Mouse (Mus musculus) midbrain, embryonic 16.5 days (tissue): ENCODE measurements around the gene Smarca4. TPM values are rescaled to one million over a fixed set of nuclear protein-coding genes. Genes with fewer than 3 reads are reported as not detected.

Experiments used
- ATAC-seq: fragments of 200-750 bp; cut with Nextera tagmentation; 2 replicates; pipeline ENCODE4 v1.8.0; 2017; ENCODE audit warnings: moderate TSS enrichment
- H3K27ac ChIP-seq: fragments of 300-500 bp; sonication (generic); 2 replicates; pipeline ENCODE4 v1.5.1; 2014; ENCODE audit warnings: mild to moderate bottlenecking, low read length, mixed read lengths
- H3K27me3 ChIP-seq: fragments of 300-500 bp; sonication (generic); 2 replicates; pipeline ENCODE4 v1.6.1; 2014; ENCODE audit warnings: low read depth, low read length, mixed read lengths; ENCODE audit not compliant: control insufficient read depth, insufficient read depth
- H3K36me3 ChIP-seq: fragments of 300-500 bp; sonication (generic); 2 replicates; pipeline ENCODE4 v1.6.1; 2014; ENCODE audit warnings: mild to moderate bottlenecking, low read length, moderate library complexity, mixed read lengths; ENCODE audit not compliant: control insufficient read depth, insufficient read depth
- H3K4me1 ChIP-seq: fragments of 300-500 bp; sonication (generic); 2 replicates; pipeline ENCODE4 v1.6.1; 2014; ENCODE audit warnings: mild to moderate bottlenecking, low read length, mixed read lengths; ENCODE audit not compliant: control insufficient read depth, insufficient read depth
- H3K4me2 ChIP-seq: fragments of 300-500 bp; sonication (generic); 2 replicates; pipeline ENCODE4 v1.6.1; 2014; ENCODE audit warnings: mild to moderate bottlenecking, low read length, mixed read lengths
- H3K4me3 ChIP-seq: fragments of 300-500 bp; sonication (generic); 2 replicates; pipeline ENCODE4 v1.5.1; 2014; ENCODE audit warnings: low read depth, mild to moderate bottlenecking, low read length, moderate library complexity, mixed read lengths
- H3K9ac ChIP-seq: fragments of 300-500 bp; sonication (generic); 2 replicates; pipeline ENCODE4 v1.6.1; 2014; ENCODE audit warnings: low read depth, low read length, mixed read lengths
- H3K9me3 ChIP-seq: fragments of 300-500 bp; sonication (generic); replicated peaks from 2 replicates; pipeline ENCODE4 v1.6.1; 2014; ENCODE audit warnings: mild to moderate bottlenecking, low read length, mixed read lengths; ENCODE audit not compliant: control insufficient read depth, poor library complexity, severe bottlenecking
- WGBS: fragments of 180-500 bp; shearing (Covaris S2); extraction: QIAGEN DNeasy Blood & Tissue Kit; methylation state at CpG from one replicate; pipeline ENCODE4 v1.1.7; 2014; 5-methylcytosine and 5-hydroxymethylcytosine counted together
- polyA plus RNA-seq: library from polyadenylated mRNA; unstranded; fragments of >200 nt; fragmentation: Nextera tagmentation; extraction: Ambion mirVana; gene quantifications from 2 replicates; pipeline ENCODE4 v1.2.1, GENCODE M21; 2015

Gene Smarca4
- 129 and 137 TPM in 2 replicates for polyA plus RNA-seq

DNA sequence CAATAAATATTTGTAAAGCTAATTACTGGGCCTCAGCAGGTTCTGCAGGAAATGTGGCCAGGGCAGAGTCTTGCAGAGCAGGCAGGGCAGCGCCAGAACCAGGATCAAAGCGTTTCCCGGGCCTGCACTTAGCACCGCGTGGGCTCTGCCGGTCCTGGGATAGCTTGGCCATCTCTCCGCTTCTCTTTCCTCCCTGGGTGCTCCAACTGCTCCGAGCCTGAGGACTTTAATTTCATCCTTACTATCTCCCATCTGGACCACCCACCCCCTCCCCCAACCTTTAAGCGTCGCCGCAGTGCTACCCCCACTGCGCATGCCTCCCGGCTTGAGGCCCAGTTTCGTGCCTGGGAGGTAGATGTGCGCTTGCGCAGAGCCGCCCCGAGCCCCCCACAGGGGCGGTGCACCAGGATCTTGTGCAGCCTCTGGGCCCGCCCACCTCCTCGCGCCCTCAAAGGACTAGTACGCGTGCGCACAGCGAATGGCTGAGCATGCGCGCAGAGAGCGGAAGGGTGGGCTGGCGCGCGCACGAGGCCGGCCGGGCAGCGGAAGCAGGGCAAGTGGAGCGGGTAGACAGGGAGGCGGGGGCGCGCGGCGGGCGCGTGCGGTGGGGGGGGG lies at the start of gene Smarca4:
Gene Smarca4, plus strand, starts transcription at position 553 of the 615 bp plus-strand sequence.
- ATAC-seq: peak; percentile 94
- WGBS: under 1% methylated on average over 43 of the region's 45 CpGs

DNA sequence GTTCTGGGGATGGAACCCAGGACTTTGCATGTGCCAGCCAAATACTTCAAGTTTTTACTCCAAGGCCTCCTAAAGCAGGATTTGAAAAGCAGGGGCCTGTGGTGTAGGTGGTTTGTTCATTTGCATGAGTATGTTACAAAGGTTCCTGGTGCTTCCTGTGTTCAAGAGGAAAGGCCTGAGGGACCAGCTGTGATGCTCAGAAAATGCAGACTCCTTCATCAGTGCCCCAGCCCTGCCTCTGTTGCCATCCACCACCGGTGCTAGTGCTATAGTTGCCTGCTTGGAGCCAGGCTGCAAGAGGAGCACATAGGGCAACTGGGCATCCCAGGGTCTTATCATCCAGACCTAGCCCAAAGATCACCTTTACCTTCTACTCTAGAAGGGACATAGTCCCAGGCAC lies 49.4 kb upstream of the Smarca4 start:
- Histone ChIP-seq H3K4me1 (no peaks in the 10 kb centered on the region), H3K4me2 (no peak overlapping the region), H3K4me3 (no peak overlapping the region), H3K36me3 (peaks cover 14% of the 10 kb centered on the region), H3K9me3 (no peaks in the 10 kb centered on the region), H3K9ac (no peak overlapping the region), H3K27me3 (no peaks in the 10 kb centered on the region), H3K27ac (no peak overlapping the region)
- WGBS: 77% methylated on average over 1 of the region's 1 CpGs
- no peak for ATAC-seq

More for the DNA sequence above, at the start of gene Smarca4:
- Histone ChIP-seq H3K27me3 (no peaks in the 10 kb centered on the region), H3K36me3 (no peaks in the 10 kb centered on the region), H3K9me3 (no peaks in the 10 kb centered on the region), H3K4me1 (peaks cover 31% of the 10 kb centered on the region), H3K9ac (peak within 1 kb of the TSS; percentile 75), H3K27ac (peak within 1 kb of the TSS; percentile 99), H3K4me3 (peak within 1 kb of the TSS; percentile 79), H3K4me2 (peak within 1 kb of the TSS; percentile 60)

- Histone ChIP-seq H3K4me3 (no peak overlapping the region), H3K27ac (no peak overlapping the region), H3K9me3 (no peaks in the 10 kb centered on the region), H3K4me2 (no peak overlapping the region), H3K4me1 (no peaks in the 10 kb centered on the region), H3K36me3 (peaks cover 17% of the 10 kb centered on the region), H3K27me3 (no peaks in the 10 kb centered on the region), H3K9ac (no peak overlapping the region)
- no peak for ATAC-seq
- WGBS: 93% methylated on average over 2 of the region's 2 CpGs
These were observed 48.9 kb upstream of the Smarca4 start for GRCm38 (mm10) chr9:21567051-21567450.

DNA sequence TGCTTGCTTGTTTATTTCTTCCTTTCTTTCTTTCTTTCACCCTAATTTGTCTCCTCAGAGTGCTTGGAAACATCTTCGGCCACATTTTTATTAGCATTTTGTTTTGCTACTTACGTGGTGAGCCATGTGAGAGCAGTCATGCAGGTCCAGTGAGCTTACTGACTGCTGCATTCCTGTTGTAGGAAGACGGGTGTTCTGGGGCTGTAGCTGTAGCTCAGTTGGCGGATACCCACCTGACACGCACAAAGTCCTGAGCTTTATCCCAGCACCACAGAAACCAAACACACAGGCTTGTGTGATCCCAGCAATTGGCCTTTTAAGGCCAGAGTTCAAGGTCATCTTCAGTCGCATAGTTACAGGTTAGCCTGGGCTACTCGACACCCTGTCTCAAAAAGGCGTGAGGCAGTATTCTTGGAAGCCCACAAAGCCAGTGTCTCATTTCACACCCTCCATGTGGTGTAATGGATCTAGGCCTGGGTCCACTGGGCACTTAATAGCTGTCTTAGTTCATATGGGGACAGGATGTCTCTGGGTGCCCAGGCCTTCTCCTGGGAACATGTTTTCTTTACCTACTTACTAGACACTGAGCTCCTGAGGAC lies 47.2 kb upstream of the Smarca4 start:
- WGBS: 95% methylated on average over 8 of the region's 8 CpGs
- no peak overlapping the region for H3K27ac ChIP-seq
- no peaks in the 10 kb centered on the region for H3K9me3 ChIP-seq
- no peaks in the 10 kb centered on the region for H3K4me1 ChIP-seq
- ATAC-seq: no peak
- no peaks in the 10 kb centered on the region for H3K27me3 ChIP-seq
- no peak overlapping the region for H3K4me2 ChIP-seq
- no peak overlapping the region for H3K4me3 ChIP-seq
- H3K36me3 ChIP-seq: peaks cover 24% of the 10 kb centered on the region
- no peak overlapping the region for H3K9ac ChIP-seq

DNA sequence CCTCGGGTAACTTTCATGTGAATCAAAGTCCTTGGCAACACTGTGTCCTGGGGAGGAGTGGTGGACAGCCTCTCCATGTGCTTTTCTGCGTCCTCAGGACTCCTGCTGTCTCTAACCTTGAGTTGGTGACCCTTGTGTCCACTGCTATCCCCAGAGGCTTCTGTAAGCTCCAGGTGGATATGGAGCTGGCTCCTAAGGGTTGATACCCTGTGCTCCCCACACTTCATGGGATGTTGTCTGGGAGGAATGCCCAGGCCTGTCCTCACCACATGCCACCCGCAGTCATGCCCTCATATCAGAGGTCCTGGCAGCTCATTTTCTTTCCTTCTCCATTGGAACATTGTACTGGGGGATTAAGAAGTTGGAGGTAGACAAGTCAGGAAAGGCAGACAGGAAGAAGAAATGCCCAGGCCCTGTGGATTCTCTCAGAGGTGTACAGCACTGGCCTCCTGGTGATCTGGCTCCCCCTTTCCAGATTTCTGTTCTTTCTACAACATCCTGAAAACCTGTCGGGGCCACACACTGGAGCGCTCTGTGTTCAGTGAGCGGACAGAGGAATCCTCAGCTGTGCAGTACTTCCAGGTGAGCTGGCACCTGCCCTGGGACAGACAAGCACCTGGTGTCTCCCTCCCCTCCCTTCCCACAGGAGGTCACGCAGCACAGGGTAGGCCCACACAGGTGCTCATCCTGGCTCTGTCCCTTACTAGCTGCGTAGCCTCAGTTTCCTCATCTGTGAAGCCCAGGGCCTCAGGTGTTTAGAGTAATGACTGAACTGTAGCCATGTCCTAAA lies 41.8 kb upstream of the Smarca4 start:
- Histone ChIP-seq H3K4me3 (no peak overlapping the region), H3K9me3 (no peaks in the 10 kb centered on the region), H3K36me3 (peaks cover 48% of the 10 kb centered on the region), H3K4me2 (no peak overlapping the region), H3K9ac (no peak overlapping the region), H3K27me3 (no peaks in the 10 kb centered on the region), H3K27ac (no peak overlapping the region), H3K4me1 (no peaks in the 10 kb centered on the region)
- ATAC-seq: no peak
- WGBS: 93% methylated on average over 8 of the region's 8 CpGs

DNA sequence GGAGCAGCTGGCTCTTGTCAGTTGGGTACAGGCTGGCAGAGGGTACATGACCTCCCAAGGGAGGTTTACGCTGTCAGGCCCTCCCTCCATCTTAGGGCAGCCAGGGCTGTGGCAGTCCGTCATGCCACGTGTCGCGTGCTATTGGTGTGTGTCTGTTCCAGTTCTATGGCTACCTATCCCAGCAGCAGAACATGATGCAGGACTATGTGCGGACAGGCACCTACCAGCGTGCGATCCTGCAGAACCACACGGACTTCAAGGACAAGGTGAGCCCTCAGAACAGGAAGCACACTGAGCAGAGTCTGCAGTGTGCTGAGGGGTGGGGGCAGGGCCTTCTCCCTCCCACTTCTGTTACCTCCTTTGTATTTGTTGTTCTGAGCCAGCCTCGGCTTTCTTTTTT lies 40.7 kb upstream of the Smarca4 start:
- H3K9me3 ChIP-seq: no peaks in the 10 kb centered on the region
- H3K27ac ChIP-seq: no peak overlapping the region
- H3K4me1 ChIP-seq: no peaks in the 10 kb centered on the region
- H3K36me3 ChIP-seq: peaks cover 49% of the 10 kb centered on the region
- no peak overlapping the region for H3K4me2 ChIP-seq
- H3K4me3 ChIP-seq: no peak overlapping the region
- WGBS: 96% methylated on average over 10 of the region's 10 CpGs
- no peak overlapping the region for H3K9ac ChIP-seq
- no peaks in the 10 kb centered on the region for H3K27me3 ChIP-seq
- ATAC-seq: no peak

DNA sequence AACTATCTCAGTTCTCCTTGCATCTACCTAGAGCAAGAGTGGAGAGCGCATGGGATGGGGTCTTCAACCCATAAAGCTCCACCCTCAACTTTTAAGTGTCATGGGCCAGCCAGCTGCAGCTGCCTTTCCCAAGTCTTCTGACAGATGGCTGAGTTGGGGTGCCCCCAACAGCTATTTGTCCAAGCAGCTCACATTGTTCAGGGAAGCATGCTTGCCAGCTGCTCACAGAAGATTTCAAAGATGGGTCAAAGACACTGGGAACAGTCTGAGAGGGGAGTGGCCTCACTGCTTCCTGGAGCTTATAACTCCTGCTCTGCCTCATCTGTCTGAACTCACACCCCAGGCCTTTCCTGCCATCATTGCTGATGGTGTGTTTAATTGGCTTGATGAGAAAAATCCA lies 39.7 kb upstream of the Smarca4 start:
- no peak overlapping the region for H3K9ac ChIP-seq
- ATAC-seq: no peak; the same call in 1 of the 2 replicates
- H3K4me3 ChIP-seq: no peak overlapping the region
- no peaks in the 10 kb centered on the region for H3K27me3 ChIP-seq
- H3K4me2 ChIP-seq: no peak overlapping the region
- H3K36me3 ChIP-seq: peaks cover 47% of the 10 kb centered on the region
- no peaks in the 10 kb centered on the region for H3K9me3 ChIP-seq
- WGBS: 100% methylated on average over 1 of the region's 1 CpGs
- no peak overlapping the region for H3K27ac ChIP-seq
- H3K4me1 ChIP-seq: no peaks in the 10 kb centered on the region

DNA sequence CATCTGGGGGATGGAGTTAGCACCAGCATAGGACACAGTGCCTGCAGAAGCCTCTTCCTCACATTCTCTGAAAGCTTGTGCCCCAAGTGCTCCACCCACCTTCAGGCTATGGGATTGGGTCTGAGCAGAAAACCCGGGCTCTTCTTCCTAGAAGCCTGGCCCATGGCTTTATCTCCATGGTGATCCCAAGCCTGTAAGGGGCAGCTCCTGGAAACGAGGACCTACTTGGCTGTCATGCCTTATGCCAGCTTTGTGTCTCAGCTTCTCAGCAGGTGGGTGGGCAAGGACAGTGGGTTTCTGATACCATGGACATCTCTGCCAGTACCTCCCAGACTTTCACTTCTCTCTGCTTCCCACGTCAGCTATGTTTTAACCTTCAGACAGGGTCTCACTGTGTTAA lies 37.7 kb upstream of the Smarca4 start:
- no peak for ATAC-seq
- Histone ChIP-seq H3K27ac (no peak overlapping the region), H3K27me3 (no peaks in the 10 kb centered on the region), H3K9ac (no peak overlapping the region), H3K9me3 (no peaks in the 10 kb centered on the region), H3K4me1 (no peaks in the 10 kb centered on the region), H3K4me3 (no peak overlapping the region), H3K36me3 (peaks cover 36% of the 10 kb centered on the region), H3K4me2 (no peak overlapping the region)
- 46% methylated on average over 3 of the region's 3 CpGs for WGBS

- Histone ChIP-seq H3K27ac (no peak overlapping the region), H3K36me3 (peaks cover 44% of the 10 kb centered on the region), H3K4me1 (no peaks in the 10 kb centered on the region), H3K27me3 (no peaks in the 10 kb centered on the region), H3K9ac (no peak overlapping the region), H3K4me3 (no peak overlapping the region), H3K9me3 (no peaks in the 10 kb centered on the region), H3K4me2 (no peak overlapping the region)
- ATAC-seq: no peak
- 89% methylated on average over 1 of the region's 1 CpGs for WGBS
These were observed 30.6 kb upstream of the Smarca4 start for GRCm38 (mm10) chr9:21585401-21585800.
